Mouse (Mus musculus) myocyte (in vitro differentiated cells): ENCODE results near the gene Mettl1. TPM values are rescaled to one million over a fixed set of nuclear protein-coding genes. Genes with fewer than 3 reads are reported as not detected.
"Not testable (repeated sequence)": the region's sequence is repeated elsewhere in the genome, so short reads cannot be mapped to it uniquely, and the experiment has no call there.

ENCODE experiments used
- H3K27me3 ChIP-seq: one replicate; pipeline ENCODE4 v1.6.1; 2011; ENCODE audit not compliant: control insufficient read depth, insufficient read depth, insufficient read length
- H3K36me3 ChIP-seq: one replicate; pipeline ENCODE4 v1.6.1; 2011; ENCODE audit not compliant: control insufficient read depth, insufficient read depth
- H3K4me2 ChIP-seq: one replicate; pipeline ENCODE4 v1.6.1; 2011; ENCODE audit warnings: low read depth, control low read depth
- H3K4me3 ChIP-seq: one replicate; pipeline ENCODE4 v1.5.1; 2011; ENCODE audit warnings: mild to moderate bottlenecking, control low read depth, moderate library complexity
- H3K79me2 ChIP-seq: one replicate; pipeline ENCODE4 v1.6.1; 2011; ENCODE audit not compliant: control insufficient read depth, insufficient read depth
- H3ac ChIP-seq: one replicate; pipeline ENCODE4 v1.6.1; 2011; ENCODE audit not compliant: control insufficient read depth, insufficient read length
- CEBPB ChIP-seq: IDR thresholded peaks from 2 replicates; pipeline ENCODE4 v1.6.1; 2011; ENCODE audit warnings: mild to moderate bottlenecking, moderate library complexity; ENCODE audit not compliant: poor library complexity, insufficient read depth, severe bottlenecking
- E2F4 ChIP-seq: IDR thresholded peaks from one replicate; pipeline ENCODE4 v1.6.1; 2011; ENCODE audit warnings: mild to moderate bottlenecking, control low read depth, moderate library complexity; ENCODE audit not compliant: insufficient read depth
- MAX ChIP-seq: IDR thresholded peaks from one replicate; pipeline ENCODE4 v1.6.1; 2011; ENCODE audit warnings: low read depth, mild to moderate bottlenecking, control low read depth
- MYOD1 ChIP-seq, 3 experiments: IDR thresholded peaks; one replicate each; pipeline ENCODE4 v1.6.1; 2011; ENCODE audit warnings: control low read depth in 2 of 3, low read depth in 2 of 3, mild to moderate bottlenecking in 2 of 3, moderate library complexity in 1 of 3; ENCODE audit not compliant: insufficient read length in 2 of 3, control insufficient read depth in 1 of 3
- MYOG ChIP-seq, 3 experiments: IDR thresholded peaks; one replicate each; pipeline ENCODE4 v1.6.1; 2011; ENCODE audit warnings: control low read depth in 2 of 3, low read depth in 2 of 3, mild to moderate bottlenecking in 2 of 3; ENCODE audit not compliant: insufficient read length in 2 of 3, control insufficient read depth in 1 of 3, insufficient read depth in 1 of 3
- POLR2A ChIP-seq: IDR thresholded peaks from one replicate; pipeline ENCODE4 v1.6.1; 2011; ENCODE audit warnings: low read depth, mild to moderate bottlenecking, control low read depth, moderate library complexity; ENCODE audit not compliant: insufficient read length
- POLR2AphosphoS2 ChIP-seq: IDR thresholded peaks from one replicate; pipeline ENCODE4 v1.6.1; 2011; ENCODE audit warnings: low read depth, control low read depth; ENCODE audit not compliant: insufficient read length
- REST ChIP-seq: IDR thresholded peaks from one replicate; pipeline ENCODE4 v1.6.1; 2011; ENCODE audit warnings: mild to moderate bottlenecking, control low read depth, moderate library complexity; ENCODE audit not compliant: insufficient read depth, insufficient read length
- SRF ChIP-seq: IDR thresholded peaks from one replicate; pipeline ENCODE4 v1.6.1; 2011; ENCODE audit warnings: low read depth; ENCODE audit not compliant: control insufficient read depth, insufficient read length
- TCF12 ChIP-seq: IDR thresholded peaks from one replicate; pipeline ENCODE4 v1.6.1; 2011; ENCODE audit warnings: mild to moderate bottlenecking, control low read depth; ENCODE audit not compliant: poor library complexity, insufficient read depth, severe bottlenecking
- TCF3 ChIP-seq: IDR thresholded peaks from one replicate; pipeline ENCODE4 v1.6.1; 2011; ENCODE audit warnings: low read depth, control low read depth; ENCODE audit not compliant: insufficient read length
- USF1 ChIP-seq: IDR thresholded peaks from one replicate; pipeline ENCODE4 v1.6.1; 2011; ENCODE audit warnings: low read depth, mild to moderate bottlenecking, control low read depth, moderate library complexity
- polyA plus RNA-seq: library from polyadenylated mRNA; unstranded; fragments of >200 nt; fragmentation: generic; extraction: Trizol; gene quantifications from one replicate; pipeline ENCODE4 v1.2.1, GENCODE M21; 2012; ENCODE audit warnings: missing spikeins

Gene Mettl1
- polyA plus RNA-seq, 1 experiment, result 17.2 TPM

GRCm38 (mm10) chr10:127059174-127059967, 18.2 kb downstream of the Mettl1 start:
- H3K79me2 ChIP-seq, result peaks cover 8% of the 10 kb centered on the region
- TF ChIP-seq MYOG (IDR thresholded peaks at IDR 0.05; ENCODE audit: control insufficient read depth in 1 of 3, insufficient read depth in 1 of 3, insufficient read length in 2 of 3, low read depth in 2 of 3) (no peak), TCF12 (no peak), CEBPB (no peak), SRF (no peak), MAX (no peak), MYOD1 (IDR thresholded peaks at IDR 0.05; ENCODE audit: control insufficient read depth in 1 of 3, insufficient read length in 2 of 3, low read depth in 2 of 3) (no peak), TCF3 (no peak), POLR2AphosphoS2 (no peak), POLR2A (no peak), E2F4 (no peak), USF1 (no peak), REST (no peak)
- peak overlapping the region; percentile 51 for H3K4me2 ChIP-seq
- no peaks in the 10 kb centered on the region for H3K27me3 ChIP-seq
- no peaks in the 10 kb centered on the region for H3K36me3 ChIP-seq
- peak overlapping the region; percentile 31 for H3ac ChIP-seq
- H3K4me3 ChIP-seq, result peak overlapping the region; percentile 13

- Histone ChIP-seq H3K4me3 (peak within 1 kb of the TSS; percentile 13), H3ac (peak within 1 kb of the TSS; percentile 31), H3K36me3 (peaks cover 6% of the 10 kb centered on the region), H3K79me2 (peaks cover 17% of the 10 kb centered on the region), H3K27me3 (no peaks in the 10 kb centered on the region), H3K4me2 (peak within 1 kb of the TSS; percentile 69)
- no peak for TF ChIP-seq REST
- peak in 2 of 3 experiments; percentile 22 to 74 for TF ChIP-seq MYOD1 (IDR thresholded peaks at IDR 0.05; ENCODE audit: control insufficient read depth in 1 of 3, insufficient read length in 2 of 3, low read depth in 2 of 3)
- peak in 1 of 3 experiments; percentile 61 for TF ChIP-seq MYOG (IDR thresholded peaks at IDR 0.05; ENCODE audit: control insufficient read depth in 1 of 3, insufficient read depth in 1 of 3, insufficient read length in 2 of 3, low read depth in 2 of 3)
- TF ChIP-seq E2F4, result no peak
- TF ChIP-seq TCF3, result no peak
- no peak for TF ChIP-seq POLR2AphosphoS2
- peak; percentile 19 for TF ChIP-seq POLR2A
Measured at GRCm38 (mm10) chr10:127059968-127060916, 19.0 kb downstream of the Mettl1 start, which contains the start of gene March9. Gene March9 (minus strand): TSS chr10:127060184.

- Histone ChIP-seq H3K27me3 (no peaks in the 10 kb centered on the region), H3K4me2 (no peak overlapping the region), H3K4me3 (peak overlapping the region; percentile 13)
Measured at GRCm38 (mm10) chr10:127061085-127061484, 19.9 kb downstream of the Mettl1 start.

GRCm38 (mm10) chr10:127061513-127061912, 20.3 kb downstream of the Mettl1 start:
- peaks cover 24% of the 10 kb centered on the region for H3K79me2 ChIP-seq
- peaks cover 15% of the 10 kb centered on the region for H3K36me3 ChIP-seq
- no peaks in the 10 kb centered on the region for H3K27me3 ChIP-seq
- TF ChIP-seq MYOG (IDR thresholded peaks at IDR 0.05; ENCODE audit: control insufficient read depth in 1 of 3, insufficient read depth in 1 of 3, insufficient read length in 2 of 3, low read depth in 2 of 3), result no peak
- TF ChIP-seq E2F4, result no peak
- no peak for TF ChIP-seq TCF3
- TF ChIP-seq USF1, result no peak
- no peak for TF ChIP-seq SRF
- no peak for TF ChIP-seq TCF12
- TF ChIP-seq CEBPB, result no peak
- TF ChIP-seq MYOD1 (IDR thresholded peaks at IDR 0.05; ENCODE audit: control insufficient read depth in 1 of 3, insufficient read length in 2 of 3, low read depth in 2 of 3), result no peak
- no peak overlapping the region for H3K4me2 ChIP-seq
- no peak overlapping the region for H3ac ChIP-seq
- H3K4me3 ChIP-seq, result no peak overlapping the region

More at GRCm38 (mm10) chr10:127061085-127061484, 19.9 kb downstream of the Mettl1 start:
- Histone ChIP-seq H3K79me2 (peaks cover 24% of the 10 kb centered on the region), H3ac (no peak overlapping the region), H3K36me3 (peaks cover 13% of the 10 kb centered on the region)
- TF ChIP-seq MYOD1 (IDR thresholded peaks at IDR 0.05; ENCODE audit: control insufficient read depth in 1 of 3, insufficient read length in 2 of 3, low read depth in 2 of 3), result no peak
- no peak for TF ChIP-seq E2F4
- no peak for TF ChIP-seq TCF12
- TF ChIP-seq USF1, result no peak
- TF ChIP-seq MYOG (IDR thresholded peaks at IDR 0.05; ENCODE audit: control insufficient read depth in 1 of 3, insufficient read depth in 1 of 3, insufficient read length in 2 of 3, low read depth in 2 of 3), result no peak
- no peak for TF ChIP-seq MAX
- TF ChIP-seq POLR2AphosphoS2, result no peak
- no peak for TF ChIP-seq POLR2A
- TF ChIP-seq TCF3, result no peak
- TF ChIP-seq SRF, result no peak

- H3ac ChIP-seq, H3K27me3 ChIP-seq: not testable (repeated sequence)
- Histone ChIP-seq H3K4me3 (peak overlapping the region; percentile 98), H3K79me2 (peaks cover 24% of the 10 kb centered on the region), H3K4me2 (peak overlapping the region; percentile 75), H3K36me3 (peaks cover 21% of the 10 kb centered on the region)
Measured at GRCm38 (mm10) chr10:127062101-127062500, 20.9 kb downstream of the Mettl1 start.
